Mouse (Mus musculus) CD4-positive, CD25-positive, alpha-beta regulatory T cell, adult 2 months (primary cell): ENCODE measurements around the gene H2-M10.5.
"Not testable (repeated sequence)": the region's sequence is repeated elsewhere in the genome, so short reads cannot be mapped to it uniquely, and the experiment has no call there.

Source experiments
- DNase-seq: peaks from one replicate; pipeline ENCODE4 v3.0.0-alpha.2; 2012; ENCODE audit warnings: low read depth, low spot score

H2-M10.5 gene

GRCm38 (mm10) chr17:36772610-36773009 lies at the start of gene H2-M10.5:
TSS of gene H2-M10.5 (plus strand) at chr17:36772910.
- not testable (repeated sequence) for DNase-seq

- peak; percentile 23 for DNase-seq
These were observed 46.7 kb upstream of the H2-M10.5 start for GRCm38 (mm10) chr17:36726046-36726445.

- no peak for DNase-seq
These were observed 8.9 kb upstream of the H2-M10.5 start for GRCm38 (mm10) chr17:36763816-36764215.

DNA sequence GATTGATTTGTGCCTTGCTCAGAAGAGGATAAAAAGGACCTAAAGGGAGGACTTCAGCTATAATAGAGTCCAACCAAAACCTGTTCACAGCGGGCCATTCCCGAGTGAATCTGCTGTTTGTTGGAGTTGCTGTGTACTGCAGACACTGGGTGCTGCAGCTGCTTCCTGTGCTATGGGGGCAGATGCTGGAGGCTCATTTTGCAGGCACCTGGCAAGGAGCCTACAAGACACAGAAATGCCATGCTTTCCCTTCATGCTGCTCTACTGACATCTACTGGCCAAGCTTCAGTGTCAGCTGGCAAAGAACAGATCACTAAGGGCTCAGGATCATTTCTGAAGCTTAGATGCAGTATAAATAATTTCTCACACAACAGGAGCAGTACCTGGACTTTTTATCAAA lies 8.5 kb upstream of the H2-M10.5 start:
- DNase-seq, result peak; percentile 34

DNA sequence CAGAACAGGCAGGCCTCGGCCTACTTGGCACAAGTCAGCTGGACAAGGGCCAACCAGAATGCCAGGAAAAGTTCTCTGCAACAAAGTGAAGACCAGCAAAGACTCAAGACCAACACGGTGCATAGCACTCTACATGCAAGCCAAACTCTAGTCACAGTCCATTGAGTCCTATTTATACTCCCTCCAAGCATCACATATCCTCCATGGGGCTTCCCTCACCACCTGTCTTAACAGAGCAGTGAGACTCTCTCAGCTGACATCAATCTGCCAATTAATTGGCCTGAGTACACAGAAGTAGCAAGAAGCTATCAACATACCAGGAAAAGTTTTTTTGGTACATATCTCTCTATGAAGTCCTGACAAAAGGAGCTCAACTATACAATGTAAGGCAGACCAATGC lies 7.3 kb upstream of the H2-M10.5 start:
- DNase-seq, result not testable (repeated sequence)

DNA sequence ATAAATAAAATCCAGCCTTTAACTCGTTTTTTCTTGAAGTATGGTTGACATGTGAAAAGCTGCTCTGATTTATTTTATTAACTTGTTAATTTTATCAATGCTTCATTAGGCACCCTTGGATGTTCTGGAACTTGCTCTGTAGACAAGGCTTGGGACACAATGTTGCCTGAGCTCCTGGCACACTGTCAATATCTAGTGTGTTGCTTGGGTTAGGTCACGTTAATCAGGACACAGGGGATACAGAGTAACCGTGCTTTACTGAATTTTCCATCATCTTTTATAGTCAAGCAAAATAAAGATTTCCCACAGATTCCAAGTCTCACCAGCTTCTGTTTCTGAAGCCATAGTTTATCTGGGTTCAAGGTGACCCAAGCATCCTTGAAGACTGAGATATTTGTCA lies 8.8 kb downstream of the H2-M10.5 start:
- no peak for DNase-seq

- peak; percentile 43 for DNase-seq
These were observed 13.8 kb downstream of the H2-M10.5 start for GRCm38 (mm10) chr17:36786483-36786886.

- no peak for DNase-seq
These were observed 15.6 kb downstream of the H2-M10.5 start for GRCm38 (mm10) chr17:36788351-36788750.

GRCm38 (mm10) chr17:36788801-36789200 lies 16.1 kb downstream of the H2-M10.5 start:
- DNase-seq, result peak; percentile 79

GRCm38 (mm10) chr17:36799493-36799892 lies 26.8 kb downstream of the H2-M10.5 start:
- DNase-seq, result no peak

- not testable (repeated sequence) for DNase-seq
These were observed 27.3 kb downstream of the H2-M10.5 start for GRCm38 (mm10) chr17:36799921-36800462.

DNA sequence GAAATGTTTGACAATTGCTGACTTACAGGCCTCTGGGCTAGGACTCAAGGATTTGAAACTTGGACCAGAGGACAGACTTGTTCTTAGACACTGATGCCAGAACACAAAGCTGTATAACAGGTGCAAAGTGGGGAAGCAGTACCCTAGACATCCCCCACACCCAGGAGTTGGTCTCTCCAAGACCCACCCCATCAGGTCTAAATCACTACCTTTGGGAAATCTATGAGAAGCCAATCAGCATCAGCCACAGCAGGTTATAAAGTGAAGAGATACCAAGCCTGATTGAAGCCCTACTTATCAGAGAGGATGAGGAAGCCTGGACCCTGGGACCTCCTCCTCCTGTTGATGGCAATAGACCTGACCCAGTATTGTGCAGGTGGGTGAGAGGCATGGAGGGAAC lies 39.2 kb downstream of the H2-M10.5 start, which contains the start of gene H2-M10.6:
TSS of gene H2-M10.6 (plus strand) at position 301 of the 400 bp plus-strand sequence.
- no peak for DNase-seq

- DNase-seq, result peak; percentile 79
These were observed 51.3 kb downstream of the H2-M10.5 start for GRCm38 (mm10) chr17:36824005-36824404.

DNA sequence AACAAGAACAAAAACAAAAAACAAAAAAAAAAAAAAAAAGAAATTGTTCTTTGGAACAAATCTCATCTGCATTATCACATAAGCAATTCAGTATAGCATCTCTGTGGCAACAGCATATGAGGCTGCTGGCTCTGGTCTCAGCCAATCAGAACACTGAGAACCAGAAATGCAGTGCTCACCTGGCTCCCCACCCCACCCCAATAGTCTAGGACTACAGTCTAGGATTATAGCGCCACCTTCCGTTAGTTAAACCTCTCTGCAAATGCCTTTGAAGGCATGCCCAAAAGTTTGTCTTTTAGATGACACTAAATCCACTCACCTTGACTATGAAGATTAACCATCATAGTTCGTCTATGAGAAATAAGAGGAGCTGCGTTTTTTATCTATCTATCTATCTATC lies 52.8 kb downstream of the H2-M10.5 start:
- peak; percentile 73 for DNase-seq
